Mouse (Mus musculus) ES-E14 (cell line): ENCODE data around the gene Phf21a. TPM values are rescaled to one million over a fixed set of nuclear protein-coding genes. Genes with fewer than 3 reads are reported as not detected.

Source experiments
- DNase-seq: peaks from one replicate; pipeline ENCODE4 v3.0.0-alpha.2; 2013; ENCODE audit warnings: low read depth, low spot score
- H3K27ac ChIP-seq: 2 replicates; pipeline ENCODE4 v1.5.1; 2012; ENCODE audit warnings: low read depth, mild to moderate bottlenecking, low read length, moderate library complexity, mixed read lengths; ENCODE audit not compliant: poor library complexity, insufficient read depth, severe bottlenecking
- H3K36me3 ChIP-seq: 2 replicates; pipeline ENCODE4 v1.6.1; 2012; ENCODE audit warnings: mild to moderate bottlenecking, low read length, moderate library complexity, mixed read lengths; ENCODE audit not compliant: control insufficient read depth, poor library complexity, insufficient read depth, severe bottlenecking
- H3K4me1 ChIP-seq, 2 experiments: fragments of 150-350 bp in 1 of 2; sonication (generic) in 1 of 2; 2 replicates each; pipeline ENCODE4 v1.6.1; 2012; ENCODE audit warnings: low read length in 2 of 2, mild to moderate bottlenecking in 1 of 2, mixed read lengths in 1 of 2; ENCODE audit not compliant: control insufficient read depth in 2 of 2, insufficient read depth in 2 of 2, poor library complexity in 1 of 2
- H3K4me3 ChIP-seq, 2 experiments: fragments of 150-350 bp in 1 of 2; sonication (generic) in 1 of 2; 2 replicates each; pipeline ENCODE4 v1.5.1; 2012; ENCODE audit warnings: low read length in 2 of 2, low read depth in 1 of 2, mild to moderate bottlenecking in 1 of 2, mixed read lengths in 1 of 2; ENCODE audit not compliant: insufficient read depth in 1 of 2, poor library complexity in 1 of 2, severe bottlenecking in 1 of 2
- H3K9ac ChIP-seq: 2 replicates; pipeline ENCODE4 v1.6.1; 2012; ENCODE audit warnings: low read depth, mild to moderate bottlenecking, low read length, mixed read lengths; ENCODE audit not compliant: poor library complexity, insufficient read depth, severe bottlenecking
- H3K9me3 ChIP-seq: fragments of 150-350 bp; sonication (generic); 2 replicates; pipeline ENCODE4 v1.6.1; 2012; ENCODE audit warnings: low read depth, mild to moderate bottlenecking, low read length; ENCODE audit not compliant: control insufficient read depth, insufficient read depth
- CHD2 ChIP-seq: IDR thresholded peaks from 2 replicates; pipeline ENCODE4 v1.6.1; 2014; ENCODE audit warnings: mild to moderate bottlenecking, low read depth, low read length, inconsistent platforms
- HCFC1 ChIP-seq: IDR thresholded peaks from 2 replicates; pipeline ENCODE4 v1.6.1; 2012; ENCODE audit warnings: low read length, inconsistent platforms, borderline replicate concordance; ENCODE audit not compliant: insufficient read depth
- MAFK ChIP-seq: IDR thresholded peaks from 2 replicates; pipeline ENCODE4 v1.6.1; 2014; ENCODE audit warnings: mild to moderate bottlenecking, low read depth, low read length, inconsistent platforms; ENCODE audit not compliant: insufficient read depth
- ZC3H11A ChIP-seq: IDR thresholded peaks from 2 replicates; pipeline ENCODE4 v1.6.1; 2012; ENCODE audit warnings: low read depth, mild to moderate bottlenecking, inconsistent platforms, low read length, borderline replicate concordance
- ZNF384 ChIP-seq: IDR thresholded peaks from 2 replicates; pipeline ENCODE4 v1.6.1; 2012; ENCODE audit warnings: low read depth, low read length, inconsistent platforms
- in situ Hi-C, 2 experiments: fragments of 600-800 bp; cut with MboI; formaldehyde crosslinking; loops; one replicate each; pipeline ENCODE4 v1.15.1; 2025; ENCODE audit warnings: low sequenced_read_pairs in 2 of 2, inconsistent platforms in 1 of 2; ENCODE audit not compliant: unreplicated experiment in 2 of 2
- total RNA-seq: library from RNA; depleted of rRNA; stranded (reverse); fragments of 300-350 nt; gene quantifications from 2 replicates; pipeline ENCODE4 v1.2.3, GENCODE M21; 2012

The Phf21a gene
- total RNA-seq, 1 experiment = 23.5 TPM

- no peak for DNase-seq
- Histone ChIP-seq H3K9ac (no peak overlapping the region), H3K4me1 (peaks cover 9 to 18% of the 10 kb centered on the region in 2 experiments; a peak in 3 of 4 replicates), H3K9me3 (no peaks in the 10 kb centered on the region), H3K27ac (no peak overlapping the region), H3K4me3 (0 out of 4 replicates have a peak overlapping the region, but pooled peaks of 1 of the 2 experiments have one; percentile 5), H3K36me3 (no peaks in the 10 kb centered on the region)
- TF ChIP-seq ZC3H11A = no peak
- no peak for TF ChIP-seq MAFK
- TF ChIP-seq CHD2 = no peak
- no peak for TF ChIP-seq ZNF384
- no peak for TF ChIP-seq HCFC1
- in situ Hi-C loops = no loop called here
Measured at GRCm38 (mm10) chr2:92199562-92200286, 106.8 kb downstream of the Phf21a start.

GRCm38 (mm10) chr2:92202319-92203040, 109.6 kb downstream of the Phf21a start:
- Histone ChIP-seq H3K9ac (0 out of 2 replicates have a peak overlapping the region, but pooled peaks have one; percentile 64), H3K4me1 (peaks cover 9 to 15% of the 10 kb centered on the region in 2 experiments; a peak in 3 of 4 replicates), H3K27ac (peak overlapping the region; percentile 63), H3K4me3 (peak overlapping the region; percentile 14 to 45), H3K36me3 (no peaks in the 10 kb centered on the region), H3K9me3 (no peaks in the 10 kb centered on the region)
- in situ Hi-C loops = no loop called here
- no peak for DNase-seq
- TF ChIP-seq MAFK = no peak
- no peak for TF ChIP-seq ZC3H11A
- no peak for TF ChIP-seq HCFC1
- no peak for TF ChIP-seq CHD2
- TF ChIP-seq ZNF384 = no peak

- no peaks in the 10 kb centered on the region for H3K36me3 ChIP-seq
- no peak overlapping the region for H3K27ac ChIP-seq
- no peak overlapping the region for H3K4me3 ChIP-seq
- no peak for DNase-seq
- no peak for TF ChIP-seq CHD2
- no peak for TF ChIP-seq MAFK
- no peak for TF ChIP-seq HCFC1
- TF ChIP-seq ZNF384 = no peak
- TF ChIP-seq ZC3H11A = no peak
- H3K9me3 ChIP-seq = no peaks in the 10 kb centered on the region
- H3K4me1 ChIP-seq = peaks cover 9 to 13% of the 10 kb centered on the region in 2 experiments; a peak in 3 of 4 replicates
- no peak overlapping the region for H3K9ac ChIP-seq
- in situ Hi-C loops = no loop called here
Measured at GRCm38 (mm10) chr2:92205010-92205639, 112.2 kb downstream of the Phf21a start.

GRCm38 (mm10) chr2:92210409-92210808, 117.5 kb downstream of the Phf21a start:
- TF ChIP-seq ZNF384 = no peak
- no peak for TF ChIP-seq CHD2
- no peak for TF ChIP-seq HCFC1
- no peak for TF ChIP-seq ZC3H11A
- H3K4me3 ChIP-seq = no peak overlapping the region
- DNase-seq = no peak
- no peaks in the 10 kb centered on the region for H3K36me3 ChIP-seq
- no peak overlapping the region for H3K27ac ChIP-seq
- H3K4me1 ChIP-seq = peaks cover 0 to 5% of the 10 kb centered on the region in 2 experiments; a peak in 1 of 4 replicates
- no peaks in the 10 kb centered on the region for H3K9me3 ChIP-seq
- in situ Hi-C loops = no loop called here
- no peak overlapping the region for H3K9ac ChIP-seq
